Mouse (Mus musculus): ENCODE data around the gene Ksr1. TPM values are rescaled to one million over a fixed set of nuclear protein-coding genes. Genes with fewer than 3 reads are reported as not detected.
"Not testable (repeated sequence)": the region's sequence is repeated elsewhere in the genome, so short reads cannot be mapped to it uniquely, and the experiment has no call there.

Ksr1 gene
- polyA plus RNA-seq, 1 experiment from 2014 or later = 4.7 TPM

DNA sequence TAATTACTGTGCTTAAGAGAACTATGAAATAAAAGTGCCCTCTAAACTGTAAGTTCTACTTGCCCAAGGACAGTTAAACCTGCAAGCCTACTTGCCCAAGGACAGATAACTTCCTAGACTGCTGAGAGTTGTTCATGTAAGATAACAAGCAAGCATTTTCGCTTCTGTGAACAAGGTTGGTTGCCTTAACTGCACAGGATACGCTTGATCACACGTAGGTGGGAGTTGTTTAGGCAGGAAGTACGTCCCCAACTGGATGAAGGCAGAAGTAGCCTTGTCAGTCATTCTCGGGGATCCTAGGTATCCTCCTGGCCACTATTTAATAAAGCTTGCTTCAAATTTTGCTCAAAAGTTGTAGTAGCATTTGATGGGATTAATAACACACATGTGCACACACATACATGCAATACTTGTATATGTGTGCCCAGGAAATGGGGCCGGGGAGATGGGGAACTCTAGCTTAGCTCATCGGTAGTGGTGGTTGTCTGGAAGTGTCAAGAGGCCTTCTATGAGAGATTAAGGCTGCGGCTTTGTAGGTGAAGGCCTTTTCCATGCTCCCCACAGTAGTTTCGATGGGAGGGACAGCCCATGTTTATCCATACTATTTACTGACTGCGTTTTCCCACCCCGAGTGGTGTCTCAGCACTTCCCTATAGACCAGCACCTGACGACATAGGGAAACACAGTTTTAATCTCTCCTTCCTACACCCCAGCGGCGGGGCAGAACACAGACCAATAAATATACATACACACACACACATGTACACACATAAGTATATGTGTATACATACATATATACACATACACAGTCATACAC, 140.4 kb downstream of the Ksr1 start:
- no peak overlapping the region for H3K27ac ChIP-seq
- no peak overlapping the region for H3K4me3 ChIP-seq (replicated peaks)
- no peaks in the 10 kb centered on the region for H3K36me3 ChIP-seq (replicated peaks)
- 89% methylated on average over 14 of the region's 14 CpGs for WGBS
- no peak overlapping the region for H3K4me2 ChIP-seq
- no peak overlapping the region for H3K9ac ChIP-seq
- ATAC-seq (ENCODE audit: low FRiP score) = no peak
- H3K27me3 ChIP-seq = no peaks in the 10 kb centered on the region
- no peaks in the 10 kb centered on the region for H3K4me1 ChIP-seq
- no peaks in the 10 kb centered on the region for H3K9me3 ChIP-seq

DNA sequence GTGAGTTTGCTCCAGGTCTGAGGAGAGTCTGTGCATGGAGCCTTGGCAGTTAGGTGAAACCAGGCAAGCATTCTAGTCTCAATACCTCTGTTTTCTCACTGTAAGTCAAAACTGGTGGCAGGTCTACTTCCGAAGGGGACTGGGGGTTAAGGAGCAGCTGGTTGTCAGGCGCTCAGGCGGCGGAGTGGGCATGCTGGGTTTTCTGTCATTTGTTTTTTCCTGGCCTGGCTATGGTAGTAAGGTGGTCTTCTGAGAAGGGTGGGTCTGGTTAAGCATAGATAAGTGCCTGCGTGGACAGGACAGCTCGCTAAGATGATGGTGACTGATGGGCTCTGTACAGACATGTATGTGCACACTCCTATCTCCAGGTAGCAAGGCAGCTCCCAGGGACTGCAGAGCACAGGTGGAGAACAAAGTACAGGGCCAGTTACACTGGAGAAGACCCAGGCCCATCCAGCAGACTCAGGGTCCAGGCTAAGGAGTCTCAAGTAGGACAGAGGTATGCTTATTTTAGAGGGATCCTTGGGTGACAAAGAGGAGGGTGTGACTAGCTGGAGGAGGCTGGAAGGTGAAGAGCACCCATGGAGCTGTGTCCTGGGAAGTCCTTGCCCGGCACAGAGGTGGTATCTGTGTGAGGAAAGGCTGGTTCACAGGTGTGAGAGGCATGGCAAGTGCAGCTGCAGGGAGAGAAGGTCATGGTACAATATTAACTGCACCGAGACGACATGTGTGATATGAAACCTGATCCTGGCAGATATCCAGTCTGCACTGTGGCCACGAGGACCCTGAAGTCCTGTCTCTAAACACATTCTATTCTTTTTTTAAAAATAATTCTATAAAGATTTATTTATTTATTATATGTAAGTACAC, 142.2 kb downstream of the Ksr1 start:
- Histone ChIP-seq H3K36me3 (replicated peaks) (no peaks in the 10 kb centered on the region), H3K27ac (no peak overlapping the region), H3K9ac (no peak overlapping the region), H3K27me3 (no peaks in the 10 kb centered on the region), H3K4me3 (replicated peaks) (no peak overlapping the region), H3K9me3 (no peaks in the 10 kb centered on the region), H3K4me2 (no peak overlapping the region), H3K4me1 (no peaks in the 10 kb centered on the region; the same call in 1 of the 2 replicates)
- ATAC-seq (ENCODE audit: low FRiP score) = no peak
- 88% methylated on average over 10 of the region's 10 CpGs for WGBS

DNA sequence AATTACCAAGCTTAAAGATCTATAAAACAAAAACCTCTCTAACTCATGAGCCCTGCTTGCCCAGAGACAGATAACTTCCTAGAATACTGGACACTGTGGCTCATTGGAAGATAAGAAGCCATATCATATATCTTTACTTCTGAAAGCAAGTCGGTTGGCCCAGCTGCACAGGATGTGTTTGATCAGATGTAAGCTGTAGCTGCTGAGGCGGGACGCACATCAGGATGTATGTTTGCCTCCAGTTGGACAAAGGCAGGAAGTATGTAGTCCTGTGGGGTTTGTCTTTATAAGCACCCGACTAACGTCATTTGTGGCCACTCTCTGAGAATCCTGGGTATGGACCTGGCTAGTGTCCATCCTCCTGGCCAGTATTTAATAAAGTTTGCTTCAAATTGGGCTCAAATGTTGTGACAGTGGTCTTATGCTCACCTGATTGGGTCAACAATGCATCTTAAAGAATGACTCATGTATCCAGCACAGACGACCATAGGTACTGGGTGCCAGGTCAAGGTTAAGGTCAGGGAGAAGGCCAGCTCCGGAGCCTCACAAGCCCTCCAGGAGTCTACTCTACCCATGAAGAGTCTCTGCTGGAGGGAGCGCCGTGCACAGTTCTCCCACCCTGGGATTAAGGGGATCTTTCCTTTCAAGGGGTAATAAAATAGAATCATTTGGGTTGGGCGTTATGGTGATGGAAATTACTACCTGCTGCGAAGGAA, 143.0 kb downstream of the Ksr1 start:
- Histone ChIP-seq H3K4me1 (no peaks in the 10 kb centered on the region; the same call in 1 of the 2 replicates), H3K27me3 (no peaks in the 10 kb centered on the region), H3K36me3 (replicated peaks) (no peaks in the 10 kb centered on the region), H3K9ac (no peak overlapping the region), H3K27ac (no peak overlapping the region), H3K9me3 (no peaks in the 10 kb centered on the region), H3K4me2 (no peak overlapping the region), H3K4me3 (replicated peaks) (no peak overlapping the region)
- ATAC-seq (ENCODE audit: low FRiP score) = no peak
- 86% methylated on average over 11 of the region's 11 CpGs for WGBS

DNA sequence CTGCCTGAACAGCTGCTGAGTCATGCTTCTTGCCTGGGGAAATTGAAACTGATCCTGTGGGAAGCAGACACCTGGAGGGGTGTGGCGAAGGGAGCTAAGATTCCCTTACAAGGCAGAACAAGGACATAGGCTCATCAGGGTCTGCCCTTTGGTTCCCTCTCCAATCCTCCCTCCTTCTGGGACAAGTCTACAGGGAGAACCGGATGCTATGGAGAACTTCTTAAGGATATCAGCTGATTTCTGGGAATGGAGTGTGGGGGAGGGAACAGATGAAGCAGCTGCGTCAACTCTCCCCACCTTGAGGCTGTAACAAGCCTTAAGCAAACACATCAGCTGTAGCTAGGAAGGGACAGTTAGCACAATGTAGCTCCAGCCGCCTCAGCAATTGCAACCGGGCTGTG, 143.7 kb downstream of the Ksr1 start:
- Histone ChIP-seq H3K36me3 (replicated peaks) (no peaks in the 10 kb centered on the region), H3K4me2 (no peak overlapping the region), H3K9ac (no peak overlapping the region), H3K4me1 (no peaks in the 10 kb centered on the region; the same call in 1 of the 2 replicates), H3K9me3 (no peaks in the 10 kb centered on the region), H3K4me3 (replicated peaks) (no peak overlapping the region), H3K27ac (no peak overlapping the region), H3K27me3 (no peaks in the 10 kb centered on the region)
- ATAC-seq (ENCODE audit: low FRiP score) = no peak
- 77% methylated on average over 5 of the region's 5 CpGs for WGBS

DNA sequence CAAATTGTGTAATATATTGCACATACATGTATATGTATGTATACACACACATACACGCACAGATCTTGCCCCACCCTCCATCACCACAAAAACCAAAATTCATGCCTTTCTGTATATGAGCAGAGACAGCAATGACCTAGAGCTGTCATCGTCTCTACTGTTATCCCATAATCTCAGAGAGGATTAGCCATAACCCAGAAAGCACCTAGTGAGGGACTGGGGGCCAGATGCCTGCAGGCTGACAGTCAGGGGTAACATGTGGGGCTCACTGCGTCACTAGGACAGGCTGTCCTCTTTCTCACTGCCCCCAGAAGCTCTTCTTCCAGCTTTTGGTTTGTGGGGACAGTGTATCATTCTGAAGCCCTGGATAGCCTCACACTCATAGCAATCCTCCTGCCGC, 144.3 kb downstream of the Ksr1 start:
- Histone ChIP-seq H3K9me3 (no peaks in the 10 kb centered on the region), H3K4me2 (no peak overlapping the region), H3K9ac (no peak overlapping the region), H3K27me3 (no peaks in the 10 kb centered on the region), H3K4me1 (no peaks in the 10 kb centered on the region; the same call in 1 of the 2 replicates), H3K36me3 (replicated peaks) (no peaks in the 10 kb centered on the region), H3K4me3 (replicated peaks) (no peak overlapping the region), H3K27ac (no peak overlapping the region)
- ATAC-seq (ENCODE audit: low FRiP score) = no peak
- WGBS = 84% methylated on average over 4 of the region's 4 CpGs

DNA sequence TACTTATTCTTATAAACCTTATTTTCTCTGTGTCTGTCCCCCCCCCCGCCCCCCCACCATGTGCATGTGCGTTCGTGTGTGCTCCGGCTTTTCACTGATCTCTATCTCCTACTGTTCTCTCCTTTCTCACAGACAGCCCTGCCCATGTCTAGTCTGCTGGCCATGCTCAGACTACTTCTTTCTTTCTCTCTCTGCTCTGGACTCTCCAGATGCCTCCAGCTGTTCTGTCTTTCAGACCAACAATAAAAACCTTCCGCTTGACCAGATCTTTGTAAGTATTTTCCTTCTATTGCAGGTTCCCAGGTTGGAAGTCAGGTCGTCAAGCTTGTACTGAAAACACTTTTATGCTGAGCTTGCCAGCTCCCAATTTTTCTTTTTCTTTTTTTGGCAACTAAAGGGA, 147.1 kb downstream of the Ksr1 start:
- WGBS = 28% methylated on average over 6 of the region's 6 CpGs
- no peak for ATAC-seq (ENCODE audit: low FRiP score)

DNA sequence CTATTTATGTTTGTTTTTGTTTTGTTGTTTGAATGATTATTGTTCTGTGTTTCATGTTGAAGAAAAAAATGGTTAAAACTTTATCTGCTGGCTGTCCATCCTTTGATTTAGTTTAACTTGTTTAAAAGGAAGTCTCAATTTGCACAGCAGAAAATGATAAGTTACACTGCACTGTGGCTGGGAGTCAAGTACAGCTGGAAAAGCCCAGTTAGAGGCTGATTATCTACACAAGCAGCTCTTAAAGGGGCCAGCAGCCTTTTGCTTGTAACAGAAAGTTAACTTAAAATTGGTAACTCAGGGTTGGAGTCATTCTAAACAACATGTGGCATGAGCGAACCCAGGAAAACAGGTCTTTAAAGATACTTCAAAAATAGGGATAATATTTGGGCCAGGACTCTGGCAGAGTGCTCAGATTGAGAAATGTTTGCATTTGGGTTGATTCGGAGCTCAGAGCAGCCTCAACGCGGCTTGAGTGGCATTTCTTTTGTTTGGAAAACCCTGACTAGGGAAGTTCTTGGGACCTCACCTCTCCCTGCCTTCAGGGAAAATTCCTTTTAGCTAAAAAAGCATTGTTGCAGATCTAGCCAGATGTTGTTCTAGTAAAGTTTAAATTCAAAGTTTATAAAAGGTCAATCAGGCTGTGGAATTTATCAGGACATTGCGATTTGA, 155.2 kb downstream of the Ksr1 start:
- not testable (repeated sequence) for H3K9ac ChIP-seq; H3K36me3 ChIP-seq (replicated peaks); ATAC-seq (ENCODE audit: low FRiP score); H3K27ac ChIP-seq; H3K4me1 ChIP-seq; H3K9me3 ChIP-seq; H3K4me2 ChIP-seq; H3K27me3 ChIP-seq; H3K4me3 ChIP-seq (replicated peaks)
- WGBS = 74% methylated on average over 5 of the region's 5 CpGs

More for the DNA sequence above, 147.1 kb downstream of the Ksr1 start:
- no peak overlapping the region for H3K4me2 ChIP-seq
- H3K4me1 ChIP-seq = no peaks in the 10 kb centered on the region; the same call in 1 of the 2 replicates
- no peak overlapping the region for H3K27ac ChIP-seq
- no peak overlapping the region for H3K9ac ChIP-seq
- H3K9me3 ChIP-seq = no peaks in the 10 kb centered on the region
- no peaks in the 10 kb centered on the region for H3K27me3 ChIP-seq
- H3K4me3 ChIP-seq (replicated peaks) = no peak overlapping the region
- no peaks in the 10 kb centered on the region for H3K36me3 ChIP-seq (replicated peaks)

DNA sequence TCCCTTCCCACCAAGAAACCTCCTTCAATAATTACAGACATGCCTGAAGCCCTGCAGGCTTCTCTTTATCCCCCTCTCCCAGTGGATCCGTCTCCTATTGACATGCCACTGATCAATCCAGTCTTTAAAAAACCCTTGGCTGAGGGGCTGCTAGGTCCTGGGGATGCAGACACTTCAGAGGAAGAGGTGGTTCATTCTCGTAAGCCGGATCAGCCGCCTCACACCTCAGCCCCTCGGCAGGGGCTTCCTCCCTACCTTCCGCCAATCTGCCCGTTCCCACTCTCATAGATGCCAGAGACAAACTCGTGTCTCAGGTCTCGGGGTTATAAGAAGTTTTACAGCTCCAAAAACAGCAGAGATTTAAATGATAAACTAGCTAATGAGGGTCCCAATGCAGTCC, 156.1 kb downstream of the Ksr1 start:
- no peaks in the 10 kb centered on the region for H3K4me1 ChIP-seq
- H3K4me2 ChIP-seq = no peak overlapping the region
- H3K27ac ChIP-seq = no peak overlapping the region
- no peaks in the 10 kb centered on the region for H3K9me3 ChIP-seq
- no peaks in the 10 kb centered on the region for H3K27me3 ChIP-seq
- ATAC-seq (ENCODE audit: low FRiP score) = no peak
- no peaks in the 10 kb centered on the region for H3K36me3 ChIP-seq (replicated peaks)
- no peak overlapping the region for H3K9ac ChIP-seq
- 96% methylated on average over 9 of the region's 9 CpGs for WGBS
- H3K4me3 ChIP-seq (replicated peaks) = no peak overlapping the region

DNA sequence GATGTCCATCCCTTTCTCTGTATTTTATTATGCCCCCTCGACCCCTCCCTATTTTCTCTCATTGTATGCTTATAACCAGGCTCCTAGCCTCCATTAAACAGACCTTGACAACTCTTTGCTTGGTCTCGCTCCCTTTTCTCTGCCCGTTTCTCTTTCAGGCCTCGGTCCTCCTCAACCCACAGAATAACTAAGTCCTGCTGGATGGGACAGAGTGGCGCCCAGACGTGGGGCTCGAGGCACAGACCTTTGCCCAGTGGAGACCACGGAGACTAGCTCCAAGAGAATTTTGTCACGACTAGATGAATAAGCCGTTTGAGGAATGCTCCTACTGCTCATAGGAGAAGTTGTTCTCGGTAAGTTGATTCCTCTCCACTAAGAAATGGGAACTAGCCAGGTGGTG, 157.0 kb downstream of the Ksr1 start:
- not testable (repeated sequence) for H3K27me3 ChIP-seq; H3K4me1 ChIP-seq; H3K9ac ChIP-seq; ATAC-seq (ENCODE audit: low FRiP score); H3K4me2 ChIP-seq; H3K4me3 ChIP-seq (replicated peaks); H3K27ac ChIP-seq; H3K9me3 ChIP-seq; H3K36me3 ChIP-seq (replicated peaks)
- 95% methylated on average over 11 of the region's 11 CpGs for WGBS

DNA sequence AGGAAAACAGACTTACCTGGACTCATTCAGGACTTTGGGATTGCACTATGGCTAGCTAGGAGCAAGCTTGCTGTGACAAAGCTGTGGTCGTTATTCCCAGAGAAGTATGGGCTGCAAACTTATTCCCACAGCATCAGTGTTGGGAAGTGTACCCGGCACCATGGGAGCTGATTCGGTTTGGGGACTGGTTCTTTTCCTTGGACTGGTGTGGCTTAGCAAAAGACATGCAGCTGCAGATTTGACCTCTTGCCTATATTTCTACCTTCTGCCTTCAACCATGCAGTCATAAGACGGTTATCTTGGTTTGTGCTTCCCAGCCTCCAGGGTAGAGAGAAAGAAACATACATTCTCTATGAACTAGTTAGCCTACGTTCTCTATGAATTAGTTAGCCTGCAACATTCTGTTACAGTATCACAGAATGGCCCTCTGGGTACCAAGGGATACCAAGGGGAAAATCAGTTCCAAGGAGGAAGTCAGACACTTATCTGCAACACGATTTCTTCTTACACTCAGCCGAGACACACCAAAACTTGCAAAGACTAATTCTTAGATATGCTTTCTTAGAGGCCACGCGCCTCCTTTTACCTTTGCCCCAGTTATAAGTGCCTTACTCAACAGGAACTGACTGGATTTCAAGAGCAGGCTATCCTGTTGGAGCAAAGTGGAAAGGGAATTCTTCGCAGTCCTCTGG, 159.8 kb downstream of the Ksr1 start:
- WGBS = 91% methylated on average over 10 of the region's 10 CpGs
- Histone ChIP-seq H3K36me3 (replicated peaks) (no peaks in the 10 kb centered on the region), H3K4me2 (no peak overlapping the region), H3K4me1 (no peaks in the 10 kb centered on the region), H3K4me3 (replicated peaks) (no peak overlapping the region), H3K27ac (no peak overlapping the region), H3K27me3 (no peaks in the 10 kb centered on the region), H3K9ac (no peak overlapping the region), H3K9me3 (no peaks in the 10 kb centered on the region)
- no peak for ATAC-seq (ENCODE audit: low FRiP score)

DNA sequence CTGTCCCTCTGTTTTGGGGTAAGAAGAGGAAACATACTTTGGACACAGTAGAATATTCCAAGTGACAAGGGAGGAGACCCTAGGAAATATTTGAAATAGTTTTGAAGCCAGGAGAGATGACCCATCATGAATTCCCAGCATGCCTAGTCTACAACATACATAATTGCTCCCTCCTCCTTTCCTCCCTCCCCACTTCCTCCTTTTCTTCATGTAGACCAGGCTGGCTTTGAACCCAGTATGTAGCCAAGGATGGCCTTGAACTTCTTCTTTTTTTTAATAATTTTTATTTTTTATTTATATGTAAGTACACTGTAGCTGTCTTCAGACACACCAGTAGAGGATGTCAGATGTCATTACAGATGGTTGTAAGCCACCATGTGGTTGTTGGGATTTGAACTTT, 160.7 kb downstream of the Ksr1 start:
- ATAC-seq (ENCODE audit: low FRiP score) = no peak
- Histone ChIP-seq H3K4me2 (no peak overlapping the region), H3K27ac (no peak overlapping the region), H3K27me3 (no peaks in the 10 kb centered on the region), H3K36me3 (replicated peaks) (no peaks in the 10 kb centered on the region), H3K9me3 (no peaks in the 10 kb centered on the region), H3K9ac (no peak overlapping the region), H3K4me3 (replicated peaks) (no peak overlapping the region), H3K4me1 (no peaks in the 10 kb centered on the region)

Data from forebrain, embryonic 12.5 days (tissue).